Mouse (Mus musculus): ENCODE measurements around the gene Strip1.

Gene Strip1

DNA sequence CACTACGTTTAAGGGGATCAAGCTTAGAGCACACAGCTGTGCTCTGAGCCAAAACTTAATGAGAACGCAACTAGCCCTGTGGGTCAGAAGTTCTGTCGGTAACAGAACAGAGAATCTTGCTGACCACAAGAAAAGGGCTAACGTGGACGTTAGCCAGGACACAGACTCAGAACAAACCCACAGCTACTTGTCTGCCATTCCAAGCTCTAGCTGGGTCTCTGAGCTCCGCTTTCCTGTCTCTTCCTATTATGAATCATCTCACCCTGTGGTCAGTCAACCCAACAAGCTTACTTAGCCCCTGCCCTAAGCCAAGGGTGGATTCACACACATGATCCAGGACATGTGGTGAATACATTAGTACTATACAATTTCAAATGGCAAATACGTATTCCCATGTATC is 63.7 kb downstream of the Strip1 start:
- in situ Hi-C loops (cut with MboI; ENCODE audit: low pct_unique_long_range_greater_than_20kb in 1 of 2, low sequenced_read_pairs in 2 of 2, unreplicated experiment in 1 of 2): no loop called here

DNA sequence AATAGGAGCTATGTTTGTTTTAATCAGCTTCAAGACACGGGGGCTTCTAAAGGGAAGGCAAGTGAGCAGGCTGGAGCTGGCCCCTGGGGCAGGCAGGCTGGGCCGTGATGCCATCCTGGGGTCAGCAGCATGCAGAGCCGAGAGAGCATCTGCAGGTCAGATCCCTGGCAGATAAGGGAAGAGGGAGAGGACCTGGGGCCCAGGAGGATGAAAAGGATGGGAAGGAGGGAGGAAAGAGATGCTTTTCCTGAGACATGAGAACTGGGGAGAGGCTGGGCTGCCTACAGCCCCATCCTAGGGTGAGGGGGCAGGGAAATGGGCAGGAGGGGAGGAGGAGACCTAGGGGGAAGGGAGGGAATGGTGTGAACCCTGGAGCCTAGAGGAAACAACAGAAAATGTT is 66.2 kb downstream of the Strip1 start:
- in situ Hi-C loops (cut with MboI; ENCODE audit: low pct_unique_long_range_greater_than_20kb in 1 of 2, low sequenced_read_pairs in 2 of 2, unreplicated experiment in 1 of 2): no loop called here

DNA sequence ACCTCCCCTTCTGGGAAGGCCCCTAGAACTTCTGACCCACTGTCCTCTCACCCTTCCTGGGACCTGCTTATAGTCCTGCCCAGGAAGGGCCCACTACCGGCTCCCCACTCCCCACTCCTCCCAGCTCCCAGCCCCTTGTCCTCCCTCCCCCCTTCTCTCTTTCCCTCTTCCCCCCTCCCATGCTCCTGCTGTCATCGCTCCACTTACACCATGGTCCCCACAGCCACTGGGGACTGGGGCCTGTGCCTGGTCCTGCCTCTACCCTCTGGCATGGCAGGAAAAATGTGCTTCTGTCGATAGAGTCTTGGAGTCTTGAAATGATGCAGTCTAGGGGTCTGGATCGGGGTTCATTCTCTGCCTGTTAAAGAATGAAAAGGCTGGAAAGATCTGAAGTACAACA is 67.6 kb downstream of the Strip1 start:
- in situ Hi-C loops (cut with MboI; ENCODE audit: low pct_unique_long_range_greater_than_20kb in 1 of 2, low sequenced_read_pairs in 2 of 2, unreplicated experiment in 1 of 2): no loop called here

DNA sequence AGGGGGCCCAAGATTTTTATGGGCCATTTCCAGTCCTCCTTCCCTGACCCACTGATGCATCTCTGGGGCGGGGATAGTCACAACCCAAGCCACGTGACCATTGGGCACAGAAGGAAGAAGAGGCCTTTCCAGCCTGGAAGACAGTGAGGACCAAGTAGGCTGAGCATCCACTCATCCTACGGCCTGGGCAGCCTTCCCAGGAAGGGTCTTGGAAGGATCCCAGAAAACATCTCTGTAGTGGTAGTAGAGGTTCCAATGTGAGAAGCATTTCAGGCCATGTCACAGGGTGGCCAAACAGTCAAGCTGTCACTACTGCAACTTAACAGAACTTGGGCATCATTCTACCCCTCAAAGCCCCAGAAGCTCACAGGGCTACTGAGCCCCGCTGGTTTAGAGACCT is 68.9 kb downstream of the Strip1 start:
- in situ Hi-C loops (cut with MboI; ENCODE audit: low pct_unique_long_range_greater_than_20kb in 1 of 2, low sequenced_read_pairs in 2 of 2, unreplicated experiment in 1 of 2): no loop called here

Measured in mouse embryonic stem cell (cell line).